Mouse (Mus musculus) spleen, embryonic (tissue): Measurements from ENCODE around the gene F2r.

ENCODE experiments used
- CTCF ChIA-PET: fragments of 350-600 bp; sonication (Branson Sonifier 250); formaldehyde crosslinking; loops from one replicate; lab custom pipeline; 2022; lab: Charles Lee

Gene F2r

GRCm38 (mm10) chr13:95632144-95632543, 13.9 kb upstream of the F2r start:
- CTCF ChIA-PET, result no interaction called here

- CTCF ChIA-PET, result interaction anchor here (0.8 kb wide), 1 partner anchor 208 kb away, joined by 4 read pairs; no protein-coding TSS in a partner anchor
Measured at GRCm38 (mm10) chr13:95630747-95631146, 12.5 kb upstream of the F2r start.

GRCm38 (mm10) chr13:95629751-95630150, 11.5 kb upstream of the F2r start:
- CTCF ChIA-PET, result no interaction called here

- CTCF ChIA-PET, result no interaction called here
Measured at GRCm38 (mm10) chr13:95626696-95627095, 8.4 kb upstream of the F2r start.

GRCm38 (mm10) chr13:95623042-95623441, 4.8 kb upstream of the F2r start:
- CTCF ChIA-PET, result interaction anchor here (0.5 kb wide), 1 partner anchor 15 kb away, joined by 3 read pairs; no protein-coding TSS in a partner anchor

GRCm38 (mm10) chr13:95621563-95621962, 3.3 kb upstream of the F2r start:
- CTCF ChIA-PET, result no interaction called here

- CTCF ChIA-PET, result interaction anchor here (0.6 kb wide), 1 partner anchor 67 kb away, joined by 3 read pairs; no protein-coding TSS in a partner anchor
Measured at GRCm38 (mm10) chr13:95618859-95619258, 572 bp upstream of the F2r start.

GRCm38 (mm10) chr13:95617671-95618171, 566 bp downstream of the F2r start:
- CTCF ChIA-PET, result no interaction called here

GRCm38 (mm10) chr13:95617082-95617670, 1.1 kb downstream of the F2r start:
- CTCF ChIA-PET, result interaction anchor here (0.7 kb wide), 1 partner anchor 12 kb away, joined by 11 read pairs; no protein-coding TSS in a partner anchor

- CTCF ChIA-PET, result interaction anchor here (0.7 kb wide), 1 partner anchor 13 kb away, joined by 11 read pairs; no protein-coding TSS in a partner anchor
Measured at GRCm38 (mm10) chr13:95616512-95616911, 1.8 kb downstream of the F2r start.

GRCm38 (mm10) chr13:95614757-95615156, 3.5 kb downstream of the F2r start:
- CTCF ChIA-PET, result no interaction called here

GRCm38 (mm10) chr13:95612243-95612642, 6.0 kb downstream of the F2r start:
- CTCF ChIA-PET, result no interaction called here

GRCm38 (mm10) chr13:95611752-95612151, 6.5 kb downstream of the F2r start:
- CTCF ChIA-PET, result no interaction called here

- CTCF ChIA-PET, result interaction anchor here (0.6 kb wide), 1 partner anchor 13 kb away, joined by 10 read pairs; no protein-coding TSS in a partner anchor
Measured at GRCm38 (mm10) chr13:95610786-95611562, 7.3 kb downstream of the F2r start.

GRCm38 (mm10) chr13:95609088-95609420, 9.2 kb downstream of the F2r start:
- CTCF ChIA-PET, result no interaction called here

- CTCF ChIA-PET, result interaction anchor here (0.6 kb wide), 1 partner anchor 15 kb away, joined by 3 read pairs; no protein-coding TSS in a partner anchor
Measured at GRCm38 (mm10) chr13:95608416-95609087, 9.7 kb downstream of the F2r start.

GRCm38 (mm10) chr13:95607019-95607418, 11.3 kb downstream of the F2r start:
- CTCF ChIA-PET, result no interaction called here

GRCm38 (mm10) chr13:95604288-95604687, 14.0 kb downstream of the F2r start:
- CTCF ChIA-PET, result no interaction called here

- CTCF ChIA-PET, result interaction anchor here (0.6 kb wide), 1 partner anchor 38 kb away, joined by 7 read pairs; no protein-coding TSS in a partner anchor
Measured at GRCm38 (mm10) chr13:95599833-95600359, 18.4 kb downstream of the F2r start.

GRCm38 (mm10) chr13:95598232-95598920, 19.9 kb downstream of the F2r start:
- CTCF ChIA-PET, result no interaction called here

GRCm38 (mm10) chr13:95597578-95597977, 20.7 kb downstream of the F2r start:
- CTCF ChIA-PET, result interaction anchor here (0.7 kb wide), 1 partner anchor 13 kb away, joined by 10 read pairs; no protein-coding TSS in a partner anchor
